Mouse (Mus musculus): ENCODE results near the gene Zfp607a.
"Not testable (repeated sequence)": the region's sequence is repeated elsewhere in the genome, so short reads cannot be mapped to it uniquely, and the experiment has no call there.

Gene Zfp607a

GRCm38 (mm10) chr7:27857227-27857626 is at the start of gene Zfp607a:
Zfp607a (plus strand) TSS chr7:27857527.
- no peak for DNase-seq (ENCODE audit: low spot score)

GRCm38 (mm10) chr7:27818526-27819110 is 38.7 kb upstream of the Zfp607a start:
- DNase-seq (ENCODE audit: low spot score) = no peak

GRCm38 (mm10) chr7:27822611-27823010 is 34.7 kb upstream of the Zfp607a start:
- no peak for DNase-seq (ENCODE audit: low spot score)

GRCm38 (mm10) chr7:27834131-27834530 is 23.2 kb upstream of the Zfp607a start:
- DNase-seq (ENCODE audit: low spot score) = no peak

- peak; percentile 36 for DNase-seq (ENCODE audit: low spot score)
Observed at GRCm38 (mm10) chr7:27837896-27838295, 19.4 kb upstream of the Zfp607a start.

GRCm38 (mm10) chr7:27838323-27839249 is 18.7 kb upstream of the Zfp607a start, which contains the start of gene Zfp59:
Zfp59 (plus strand) TSS chr7:27838607.
- peak; percentile 91 for DNase-seq (ENCODE audit: low spot score)

GRCm38 (mm10) chr7:27839596-27839995 is 17.7 kb upstream of the Zfp607a start:
- DNase-seq (ENCODE audit: low spot score) = no peak

GRCm38 (mm10) chr7:27840104-27840503 is 17.2 kb upstream of the Zfp607a start:
- DNase-seq (ENCODE audit: low spot score) = no peak

- DNase-seq (ENCODE audit: low spot score) = peak; percentile 5
Observed at GRCm38 (mm10) chr7:27859301-27860251, 2.2 kb downstream of the Zfp607a start.

- DNase-seq (ENCODE audit: low spot score) = peak; percentile 77
Observed at GRCm38 (mm10) chr7:27860396-27861235, 3.3 kb downstream of the Zfp607a start.

- not testable (repeated sequence) for DNase-seq (ENCODE audit: low spot score)
Observed at GRCm38 (mm10) chr7:27862578-27862977, 5.3 kb downstream of the Zfp607a start.

GRCm38 (mm10) chr7:27881721-27882120 is 24.4 kb downstream of the Zfp607a start:
- DNase-seq (ENCODE audit: low spot score) = no peak

GRCm38 (mm10) chr7:27900601-27901000 is 43.3 kb downstream of the Zfp607a start:
- no peak for DNase-seq (ENCODE audit: low spot score)

GRCm38 (mm10) chr7:27905061-27905848 is 47.9 kb downstream of the Zfp607a start:
- no peak for DNase-seq (ENCODE audit: low spot score)

- DNase-seq (ENCODE audit: low spot score) = not testable (repeated sequence)
Observed at GRCm38 (mm10) chr7:27910952-27911351, 53.6 kb downstream of the Zfp607a start.

- not testable (repeated sequence) for DNase-seq (ENCODE audit: low spot score)
Observed at GRCm38 (mm10) chr7:27927041-27927440, 69.7 kb downstream of the Zfp607a start.

GRCm38 (mm10) chr7:27928818-27929695 is 71.7 kb downstream of the Zfp607a start, which contains the start of gene Zfp974:
Zfp974 (minus strand) TSS chr7:27929460.
- DNase-seq (ENCODE audit: low spot score) = peak; percentile 82

Measured in retina, embryonic 14.5 days (tissue).